Mouse (Mus musculus): ENCODE results near the gene Prkn. TPM values are rescaled to one million over a fixed set of nuclear protein-coding genes. Genes with fewer than 3 reads are reported as not detected.

The Prkn gene
- polyA plus RNA-seq, 1 experiment from 2014 or later = 2.3 TPM

GRCm38 (mm10) chr17:11087823-11088222 is 247.6 kb downstream of the Prkn start:
- no peaks in the 10 kb centered on the region for H3K9me3 ChIP-seq (ENCODE audit: control insufficient read depth, low read length)
- no peak overlapping the region for H3K4me2 ChIP-seq (replicated peaks; ENCODE audit: low read depth)
- no peak overlapping the region for H3K4me3 ChIP-seq (ENCODE audit: low read depth, low read length)
- no peak overlapping the region for H3K9ac ChIP-seq (ENCODE audit: low read length)
- H3K27me3 ChIP-seq (ENCODE audit: control insufficient read depth, insufficient read depth, low read length) = no peaks in the 10 kb centered on the region
- no peaks in the 10 kb centered on the region for H3K36me3 ChIP-seq (ENCODE audit: control insufficient read depth, insufficient read depth, low read length)
- 50% methylated on average over 8 of the region's 8 CpGs for WGBS
- no peak overlapping the region for H3K27ac ChIP-seq (replicated peaks)
- no peak for ATAC-seq (ENCODE audit: low FRiP score, low TSS enrichment)
- DNase-seq (ENCODE audit: low spot score) = no peak
- H3K4me1 ChIP-seq (replicated peaks; ENCODE audit: control insufficient read depth, insufficient read depth) = no peaks in the 10 kb centered on the region
- TF ChIP-seq EP300 (optimal IDR thresholded peaks at IDR 0.05) = no peak
- TF ChIP-seq CTCF (IDR thresholded peaks at IDR 0.05; ENCODE audit: low read depth) = no peak

GRCm38 (mm10) chr17:11089361-11089760 is 249.2 kb downstream of the Prkn start:
- H3K4me2 ChIP-seq (replicated peaks; ENCODE audit: low read depth) = no peak overlapping the region
- no peaks in the 10 kb centered on the region for H3K4me1 ChIP-seq (replicated peaks; ENCODE audit: control insufficient read depth, insufficient read depth)
- H3K36me3 ChIP-seq (ENCODE audit: control insufficient read depth, insufficient read depth, low read length) = no peaks in the 10 kb centered on the region
- ATAC-seq (ENCODE audit: low FRiP score, low TSS enrichment) (no peak), DNase-seq (ENCODE audit: low spot score) (no peak)
- WGBS = 68% methylated on average over 6 of the region's 6 CpGs
- H3K9ac ChIP-seq (ENCODE audit: low read length) = no peak overlapping the region
- H3K4me3 ChIP-seq (ENCODE audit: low read depth, low read length) = no peak overlapping the region
- H3K27ac ChIP-seq (replicated peaks) = no peak overlapping the region
- no peaks in the 10 kb centered on the region for H3K27me3 ChIP-seq (ENCODE audit: control insufficient read depth, insufficient read depth, low read length)
- H3K9me3 ChIP-seq (ENCODE audit: control insufficient read depth, low read length) = no peaks in the 10 kb centered on the region
- TF ChIP-seq CTCF (IDR thresholded peaks at IDR 0.05; ENCODE audit: low read depth) (no peak), EP300 (optimal IDR thresholded peaks at IDR 0.05) (no peak)

GRCm38 (mm10) chr17:11092900-11093299 is 252.7 kb downstream of the Prkn start:
- no peak overlapping the region for H3K4me3 ChIP-seq (ENCODE audit: low read depth, low read length)
- DNase-seq (ENCODE audit: low spot score) (peak; percentile 60), ATAC-seq (ENCODE audit: low FRiP score, low TSS enrichment) (peak; percentile 95)
- H3K36me3 ChIP-seq (ENCODE audit: control insufficient read depth, insufficient read depth, low read length) = no peaks in the 10 kb centered on the region
- no peak overlapping the region for H3K9ac ChIP-seq (ENCODE audit: low read length)
- H3K4me2 ChIP-seq (replicated peaks; ENCODE audit: low read depth) = no peak overlapping the region
- no peaks in the 10 kb centered on the region for H3K9me3 ChIP-seq (ENCODE audit: control insufficient read depth, low read length)
- WGBS = 44% methylated on average over 6 of the region's 6 CpGs
- H3K27me3 ChIP-seq (ENCODE audit: control insufficient read depth, insufficient read depth, low read length) = no peaks in the 10 kb centered on the region
- no peaks in the 10 kb centered on the region for H3K4me1 ChIP-seq (replicated peaks; ENCODE audit: control insufficient read depth, insufficient read depth)
- H3K27ac ChIP-seq (replicated peaks) = 0 out of 2 replicates have a peak overlapping the region, but pooled peaks have one; percentile 4
- no peak for TF ChIP-seq EP300 (optimal IDR thresholded peaks at IDR 0.05)
- no peak for TF ChIP-seq CTCF (IDR thresholded peaks at IDR 0.05; ENCODE audit: low read depth)

GRCm38 (mm10) chr17:11093321-11093720 is 253.1 kb downstream of the Prkn start:
- Histone ChIP-seq H3K4me1 (replicated peaks; ENCODE audit: control insufficient read depth, insufficient read depth) (no peaks in the 10 kb centered on the region), H3K36me3 (ENCODE audit: control insufficient read depth, insufficient read depth, low read length) (no peaks in the 10 kb centered on the region), H3K27me3 (ENCODE audit: control insufficient read depth, insufficient read depth, low read length) (no peaks in the 10 kb centered on the region), H3K9me3 (ENCODE audit: control insufficient read depth, low read length) (no peaks in the 10 kb centered on the region), H3K27ac (replicated peaks) (no peak overlapping the region), H3K9ac (ENCODE audit: low read length) (no peak overlapping the region), H3K4me3 (ENCODE audit: low read depth, low read length) (no peak overlapping the region), H3K4me2 (replicated peaks; ENCODE audit: low read depth) (no peak overlapping the region)
- ATAC-seq (ENCODE audit: low FRiP score, low TSS enrichment) = no peak
- 50% methylated on average over 3 of the region's 3 CpGs for WGBS
- no peak for DNase-seq (ENCODE audit: low spot score)
- TF ChIP-seq CTCF (IDR thresholded peaks at IDR 0.05; ENCODE audit: low read depth) (no peak), EP300 (optimal IDR thresholded peaks at IDR 0.05) (no peak)

- no peaks in the 10 kb centered on the region for H3K4me1 ChIP-seq (replicated peaks; ENCODE audit: control insufficient read depth, insufficient read depth)
- no peak overlapping the region for H3K4me3 ChIP-seq (ENCODE audit: low read depth, low read length)
- no peak for ATAC-seq (ENCODE audit: low FRiP score, low TSS enrichment)
- H3K4me2 ChIP-seq (replicated peaks; ENCODE audit: low read depth) = no peak overlapping the region
- 84% methylated on average over 3 of the region's 3 CpGs for WGBS
- H3K9ac ChIP-seq (ENCODE audit: low read length) = no peak overlapping the region
- TF ChIP-seq CTCF (IDR thresholded peaks at IDR 0.05; ENCODE audit: low read depth) (no peak), EP300 (optimal IDR thresholded peaks at IDR 0.05) (no peak)
- no peaks in the 10 kb centered on the region for H3K27me3 ChIP-seq (ENCODE audit: control insufficient read depth, insufficient read depth, low read length)
- no peaks in the 10 kb centered on the region for H3K36me3 ChIP-seq (ENCODE audit: control insufficient read depth, insufficient read depth, low read length)
- no peak overlapping the region for H3K27ac ChIP-seq (replicated peaks)
- H3K9me3 ChIP-seq (ENCODE audit: control insufficient read depth, low read length) = no peaks in the 10 kb centered on the region
- no peak for DNase-seq (ENCODE audit: low spot score)
These were observed 266.8 kb downstream of the Prkn start for GRCm38 (mm10) chr17:11107007-11107406.

GRCm38 (mm10) chr17:11107916-11108315 is 267.7 kb downstream of the Prkn start:
- 60% methylated on average over 2 of the region's 2 CpGs for WGBS
- Histone ChIP-seq H3K9ac (ENCODE audit: low read length) (no peak overlapping the region), H3K9me3 (ENCODE audit: control insufficient read depth, low read length) (no peaks in the 10 kb centered on the region), H3K36me3 (ENCODE audit: control insufficient read depth, insufficient read depth, low read length) (no peaks in the 10 kb centered on the region), H3K4me3 (ENCODE audit: low read depth, low read length) (no peak overlapping the region), H3K27me3 (ENCODE audit: control insufficient read depth, insufficient read depth, low read length) (no peaks in the 10 kb centered on the region), H3K4me2 (replicated peaks; ENCODE audit: low read depth) (no peak overlapping the region), H3K4me1 (replicated peaks; ENCODE audit: control insufficient read depth, insufficient read depth) (no peaks in the 10 kb centered on the region), H3K27ac (replicated peaks) (no peak overlapping the region)
- ATAC-seq (ENCODE audit: low FRiP score, low TSS enrichment) (no peak), DNase-seq (ENCODE audit: low spot score) (no peak)
- TF ChIP-seq CTCF (IDR thresholded peaks at IDR 0.05; ENCODE audit: low read depth) = no peak
- no peak for TF ChIP-seq EP300 (optimal IDR thresholded peaks at IDR 0.05)
